Mouse (Mus musculus): ENCODE measurements around the gene Fam160a1.

Gene Fam160a1

DNA sequence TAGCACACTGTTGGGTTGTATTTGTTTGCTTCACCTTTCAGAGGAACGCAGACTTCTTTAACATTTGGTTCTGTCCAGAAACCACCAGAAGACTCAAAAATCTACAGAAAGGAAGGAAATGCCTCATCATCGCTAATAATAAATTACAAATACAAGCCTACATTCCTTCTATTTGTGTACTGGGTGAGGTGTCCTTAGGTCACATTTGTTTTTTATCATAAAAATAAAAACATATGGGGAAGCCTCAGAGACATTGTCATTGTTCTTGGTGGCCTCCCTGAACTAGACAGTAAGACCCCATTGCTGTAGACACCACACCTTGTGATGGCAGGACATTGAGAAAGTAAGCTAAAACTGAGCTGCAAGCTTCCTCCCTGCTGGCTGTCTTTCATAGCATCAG is at the start of gene Fam160a1:
Gene Fam160a1 (minus strand): TSS at position 101 of the 400 bp plus-strand sequence.
- no peak for DNase-seq

DNA sequence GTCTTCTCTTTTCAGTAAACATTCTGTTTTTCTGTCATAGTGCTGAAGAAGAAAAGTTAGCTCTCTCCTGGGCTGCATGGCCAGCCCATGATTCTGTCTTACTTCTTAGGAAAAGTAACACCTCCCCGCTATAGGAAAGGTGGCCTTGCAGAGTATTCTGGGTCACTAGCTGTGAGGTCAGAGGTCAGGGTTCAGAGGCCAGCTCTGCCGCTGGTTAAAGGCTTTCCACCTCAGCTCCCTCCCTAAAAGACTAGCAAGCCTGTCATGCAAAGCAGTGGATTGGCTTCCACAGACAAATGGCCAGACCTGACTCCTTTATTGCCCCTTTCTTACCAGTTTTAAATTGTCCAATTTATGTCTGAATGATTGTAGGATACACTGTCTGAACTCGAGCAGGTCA is 46.9 kb upstream of the Fam160a1 start:
- DNase-seq, result no peak

DNA sequence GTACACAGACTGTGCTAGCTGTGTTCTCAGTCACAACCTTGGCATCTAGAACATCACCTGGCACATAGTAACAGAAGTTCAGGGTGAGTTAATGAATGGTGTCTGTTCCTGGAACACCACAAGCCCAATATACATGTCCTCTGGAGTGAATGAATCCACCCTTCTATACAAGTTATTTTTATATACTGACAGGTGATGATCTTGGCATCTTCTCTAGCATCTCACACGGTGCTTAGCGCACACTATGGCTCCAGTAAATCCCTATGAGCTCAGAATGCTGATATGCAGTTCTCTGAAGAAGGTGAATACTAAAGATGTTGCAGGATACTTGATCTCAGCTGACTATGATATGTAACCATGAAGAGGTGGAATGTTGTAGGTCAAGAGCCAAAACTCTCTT is 45.8 kb upstream of the Fam160a1 start:
- DNase-seq, result no peak

DNA sequence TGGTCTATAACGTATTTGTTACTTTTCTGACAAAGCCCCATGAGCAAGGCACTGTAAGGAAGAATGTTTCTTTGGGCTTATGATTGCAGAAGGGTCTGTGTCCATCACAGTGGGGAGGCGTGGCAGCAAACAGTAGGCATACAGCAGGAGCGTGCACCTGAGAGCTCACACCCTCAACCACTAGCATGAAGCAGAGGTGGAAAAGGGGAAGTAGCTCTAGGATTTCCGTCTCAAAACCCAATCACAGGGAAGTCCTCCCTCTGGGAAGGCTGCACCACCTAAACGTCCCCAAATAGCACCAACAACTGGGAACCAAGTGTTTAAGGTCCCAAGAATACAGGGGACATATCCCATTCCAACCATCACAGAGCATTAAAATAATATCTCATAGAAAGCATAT is 43.9 kb upstream of the Fam160a1 start:
- no peak for DNase-seq

- DNase-seq, result no peak
Observed at GRCm38 (mm10) chr3:85859311-85859710, 42.2 kb upstream of the Fam160a1 start.

GRCm38 (mm10) chr3:85858140-85859135 is 41.3 kb upstream of the Fam160a1 start:
- DNase-seq, result no peak

GRCm38 (mm10) chr3:85857083-85857482 is 40.0 kb upstream of the Fam160a1 start:
- DNase-seq, result peak; percentile 54

GRCm38 (mm10) chr3:85855947-85856346 is 38.9 kb upstream of the Fam160a1 start:
- DNase-seq, result peak; percentile 44

- DNase-seq, result no peak
Observed at GRCm38 (mm10) chr3:85855043-85855442, 38.0 kb upstream of the Fam160a1 start.

GRCm38 (mm10) chr3:85854143-85854542 is 37.1 kb upstream of the Fam160a1 start:
- no peak for DNase-seq

DNA sequence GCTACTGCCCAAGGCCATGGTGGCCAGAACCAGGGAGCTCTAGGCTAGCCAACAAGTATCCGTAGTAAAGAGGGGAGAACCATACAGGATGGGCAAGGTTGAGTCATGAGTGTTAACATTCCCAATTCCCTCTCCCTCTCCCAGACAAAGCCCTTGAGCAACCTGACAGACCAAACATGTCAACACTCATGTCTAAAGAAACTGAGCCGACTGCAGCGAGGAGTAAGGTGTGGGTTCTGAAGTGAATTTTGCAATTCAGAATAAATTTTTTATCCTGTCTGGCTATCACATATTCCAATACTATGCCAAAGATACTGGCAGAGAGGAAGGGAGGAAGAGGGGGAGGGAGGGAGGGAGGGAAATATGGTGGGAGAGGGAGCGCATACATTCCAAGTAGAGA is 36.6 kb upstream of the Fam160a1 start:
- DNase-seq, result no peak

GRCm38 (mm10) chr3:85850079-85850478 is 33.0 kb upstream of the Fam160a1 start:
- no peak for DNase-seq

DNA sequence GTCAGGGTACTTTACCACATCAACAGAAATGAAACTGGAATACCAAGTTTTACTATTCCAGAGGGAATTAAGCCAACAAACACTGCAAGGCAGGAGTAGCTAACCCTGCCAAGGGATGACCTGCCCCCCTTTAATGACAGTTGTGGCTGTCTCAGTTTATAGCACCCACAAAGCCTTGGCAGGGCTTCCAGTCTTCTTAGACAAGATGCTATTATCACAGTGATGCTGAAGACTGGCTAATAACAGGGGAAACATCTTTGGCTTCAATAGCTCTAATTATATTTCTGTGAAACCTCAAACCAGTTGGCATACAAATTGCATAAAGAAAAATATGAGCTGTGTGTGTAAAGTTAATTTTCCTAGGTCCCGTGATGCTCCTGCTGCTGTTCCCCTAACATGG is 29.2 kb upstream of the Fam160a1 start:
- no peak for DNase-seq

DNA sequence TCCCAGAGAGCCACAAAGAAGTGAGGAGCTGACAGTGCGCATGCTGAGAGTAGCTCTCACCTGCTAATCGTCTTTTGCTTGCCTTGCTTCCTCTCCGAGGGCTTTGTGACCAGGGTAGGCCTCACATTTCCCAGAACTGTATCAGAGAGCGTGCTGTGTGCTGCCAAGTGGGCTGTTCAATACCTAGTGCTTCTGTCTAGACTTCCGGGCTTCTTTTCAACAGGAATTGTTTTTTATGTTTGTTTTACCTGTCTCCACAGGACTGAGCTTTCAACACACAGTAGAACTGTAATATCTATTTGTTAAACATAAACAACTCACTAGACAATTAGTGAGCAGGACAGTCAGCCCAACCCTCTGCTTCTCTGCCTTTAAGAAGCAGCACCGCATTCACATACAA is 28.2 kb upstream of the Fam160a1 start:
- no peak for DNase-seq

- no peak for DNase-seq
Observed at GRCm38 (mm10) chr3:85842881-85843218, 25.8 kb upstream of the Fam160a1 start.

- no peak for DNase-seq
Observed at GRCm38 (mm10) chr3:85842177-85842880, 25.2 kb upstream of the Fam160a1 start.

- DNase-seq, result no peak
Observed at GRCm38 (mm10) chr3:85841454-85842176, 24.5 kb upstream of the Fam160a1 start.

GRCm38 (mm10) chr3:85833627-85834026 is 16.5 kb upstream of the Fam160a1 start:
- DNase-seq, result no peak

DNA sequence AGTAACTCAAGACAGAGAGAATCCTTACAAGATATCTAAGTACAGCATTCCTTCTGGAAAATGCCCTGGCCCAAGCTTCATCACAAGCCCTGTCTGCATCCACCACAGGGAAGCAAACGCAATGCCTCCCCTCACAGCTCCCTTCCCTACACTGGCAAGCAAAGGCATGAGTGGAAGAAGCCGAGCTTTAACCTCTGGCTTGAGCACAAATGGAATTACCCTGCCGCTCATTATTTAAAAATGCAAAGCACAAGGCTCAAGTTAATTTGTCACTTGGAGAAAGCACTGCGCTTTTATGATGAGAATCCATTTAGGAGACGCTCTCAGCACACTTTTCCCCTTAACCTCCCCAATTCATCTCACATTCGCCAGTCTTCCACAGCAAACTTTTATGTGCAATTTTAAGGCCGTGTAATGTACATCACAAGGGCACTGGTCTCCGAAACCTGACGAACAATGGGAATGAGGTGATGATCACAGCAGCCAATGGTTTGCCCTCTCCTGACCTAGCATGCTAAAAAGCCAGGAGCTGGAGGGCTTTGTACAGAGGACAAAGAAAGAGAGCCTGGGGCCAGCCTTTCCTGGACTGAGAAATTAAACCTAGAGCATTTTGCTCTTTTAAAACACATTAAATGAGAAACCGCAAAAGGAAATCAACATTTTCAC is 15.5 kb upstream of the Fam160a1 start:
- DNase-seq, result no peak

GRCm38 (mm10) chr3:85831785-85832184 is 14.7 kb upstream of the Fam160a1 start:
- DNase-seq, result no peak

DNA sequence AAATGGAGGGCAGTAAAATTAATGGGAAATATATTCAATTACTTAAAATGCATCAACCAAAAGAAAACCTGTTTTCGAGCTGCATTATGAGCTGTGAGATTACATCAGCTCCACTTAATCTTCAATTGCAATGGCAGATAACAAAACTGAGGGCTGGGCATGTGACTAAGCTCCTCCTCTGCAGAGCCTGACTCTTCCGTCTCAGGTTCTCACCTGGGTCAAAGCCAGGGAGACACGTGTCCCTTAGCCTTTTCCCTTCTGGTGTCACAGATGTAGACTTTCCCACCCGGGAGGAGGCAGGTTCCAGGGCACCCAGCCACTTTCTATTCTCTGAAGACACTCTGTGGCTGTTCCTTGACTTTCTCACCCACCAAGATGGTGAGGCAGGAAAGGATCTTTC is 12.0 kb upstream of the Fam160a1 start:
- DNase-seq, result no peak

- DNase-seq, result no peak
Observed at GRCm38 (mm10) chr3:85827815-85828214, 10.7 kb upstream of the Fam160a1 start.

DNA sequence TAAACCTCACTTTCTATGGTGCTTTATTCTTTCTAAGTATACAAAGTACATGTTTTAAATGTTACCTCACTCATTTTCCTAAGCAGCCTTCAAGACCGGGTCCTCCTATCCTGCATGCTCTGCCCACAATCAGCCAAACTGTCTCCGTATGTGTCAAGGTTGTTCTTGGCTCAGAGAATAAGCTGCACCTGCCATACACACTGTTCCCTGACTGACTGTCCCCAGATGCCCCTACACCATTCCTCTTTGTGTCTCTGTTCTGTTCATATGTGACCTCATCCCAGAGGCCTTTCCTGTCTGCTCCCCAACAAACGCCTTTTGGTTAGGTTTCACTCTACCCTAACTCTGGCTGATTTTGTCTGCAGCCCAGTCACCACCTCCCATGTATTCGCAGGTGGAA is 10.2 kb upstream of the Fam160a1 start:
- no peak for DNase-seq

Measured in liver (tissue).